Mouse (Mus musculus) heart, adult 18-20 months (tissue): Measurements from ENCODE around the gene Oxtr. TPM values are rescaled to one million over a fixed set of nuclear protein-coding genes. Genes with fewer than 3 reads are reported as not detected.
A peak's percentile ranks its signal among the peaks of the same experiment; 100 is the strongest.

Experiments used
- DNase-seq, 2 experiments: peaks; one replicate each; pipeline ENCODE4 v3.0.0; 2021 to 2022; ENCODE audit warnings: mixed read lengths in 1 of 2
- total RNA-seq, 2 experiments: library from RNA; stranded (reverse); gene quantifications; 2 replicates each; pipeline ENCODE4 v1.2.3; 2021

Gene Oxtr
- total RNA-seq, 2 experiments from 2014 or later = 0.18 to 0.30 TPM

- no peak for DNase-seq
Observed at GRCm38 (mm10) chr6:112488821-112489180, 942 bp downstream of the Oxtr start.

GRCm38 (mm10) chr6:112487993-112488392 lies 1.8 kb downstream of the Oxtr start:
- no peak for DNase-seq

- peak; percentile 40 to 59 for DNase-seq
Observed at GRCm38 (mm10) chr6:112484316-112484715, 5.4 kb downstream of the Oxtr start.

- no peak for DNase-seq
Observed at GRCm38 (mm10) chr6:112479861-112480260, 9.9 kb downstream of the Oxtr start.

GRCm38 (mm10) chr6:112471644-112472043 lies 18.1 kb downstream of the Oxtr start:
- no peak for DNase-seq

- no peak for DNase-seq
Observed at GRCm38 (mm10) chr6:112466001-112466400, 23.7 kb downstream of the Oxtr start.

GRCm38 (mm10) chr6:112465441-112465840 lies 24.3 kb downstream of the Oxtr start:
- DNase-seq = no peak

- peak; percentile 47 to 54 for DNase-seq
Observed at GRCm38 (mm10) chr6:112463331-112463730, 26.4 kb downstream of the Oxtr start.

GRCm38 (mm10) chr6:112461459-112461858 lies 28.3 kb downstream of the Oxtr start:
- DNase-seq = no peak

- DNase-seq = peak; percentile 73 to 81
Observed at GRCm38 (mm10) chr6:112459341-112459749, 30.4 kb downstream of the Oxtr start, which contains the start of gene Cav3. Gene Cav3 (plus strand): TSS chr6:112459505.

GRCm38 (mm10) chr6:112445675-112446074 lies 44.1 kb downstream of the Oxtr start:
- DNase-seq = no peak

- DNase-seq = no peak
Observed at GRCm38 (mm10) chr6:112426018-112426732, 63.6 kb downstream of the Oxtr start.

GRCm38 (mm10) chr6:112423746-112424501 lies 65.8 kb downstream of the Oxtr start:
- no peak for DNase-seq

Other genes starting within 250 kb of the Oxtr start
- 10 to 100 TPM; 33.6 to 35.0 TPM for gene Lmcd1, start 216.2 kb downstream of the Oxtr start, total RNA-seq
- gene Ssu2, start 101.9 kb downstream of the Oxtr start, total RNA-seq = 1 to 10 TPM in 1 of 2 experiments, under 1 TPM in 1; 0.72 to 1.1 TPM
- gene Cav3, start 30.4 kb downstream of the Oxtr start, total RNA-seq = 10 to 100 TPM; 62.8 to 77.7 TPM
- gene Rad18, start 206.7 kb upstream of the Oxtr start, total RNA-seq = 1 to 10 TPM; 1.5 to 2.0 TPM